Mouse (Mus musculus): ENCODE measurements at regions not wholly inside any gene's neighbourhood (a gene's known extent, or its start where the extent isn't known, plus 50 kb on each side); places are given as distances from the start of the nearest gene placed in this dataset.

- no peak for DNase-seq
These were observed 95.5 kb upstream of the Mvb12b start for GRCm38 (mm10) chr2:33983112-33983748.

GRCm38 (mm10) chr2:33981936-33982335, 94.2 kb upstream of the Mvb12b start:
- DNase-seq, result no peak

- no peak for DNase-seq
These were observed 93.6 kb upstream of the Mvb12b start for GRCm38 (mm10) chr2:33981321-33981720.

- no peak for DNase-seq
These were observed 93.1 kb upstream of the Mvb12b start for GRCm38 (mm10) chr2:33980884-33981283.

- no peak for DNase-seq
These were observed 91.5 kb upstream of the Mvb12b start for GRCm38 (mm10) chr2:33979276-33979675.

- DNase-seq, result no peak
These were observed 90.8 kb upstream of the Mvb12b start for GRCm38 (mm10) chr2:33978550-33978949.

GRCm38 (mm10) chr2:33977576-33978352, 90.0 kb upstream of the Mvb12b start:
- DNase-seq, result no peak

GRCm38 (mm10) chr2:33977151-33977550, 89.4 kb upstream of the Mvb12b start:
- DNase-seq, result no peak

GRCm38 (mm10) chr2:33976183-33976582, 88.4 kb upstream of the Mvb12b start:
- no peak for DNase-seq

GRCm38 (mm10) chr2:33975423-33976127, 87.8 kb upstream of the Mvb12b start:
- DNase-seq, result no peak

GRCm38 (mm10) chr2:33974737-33975422, 87.1 kb upstream of the Mvb12b start:
- DNase-seq, result no peak

- no peak for DNase-seq
These were observed 86.3 kb upstream of the Mvb12b start for GRCm38 (mm10) chr2:33974031-33974430.

- DNase-seq, result peak; percentile 76
These were observed 85.6 kb upstream of the Mvb12b start for GRCm38 (mm10) chr2:33973213-33973834.

GRCm38 (mm10) chr2:33966984-33967421, 79.3 kb upstream of the Mvb12b start:
- peak; percentile 48 for DNase-seq

GRCm38 (mm10) chr2:33966389-33966983, 78.7 kb upstream of the Mvb12b start:
- DNase-seq, result no peak

- no peak for DNase-seq
These were observed 76.3 kb upstream of the Mvb12b start for GRCm38 (mm10) chr2:33964096-33964495.

GRCm38 (mm10) chr2:33962355-33963037, 74.8 kb upstream of the Mvb12b start:
- DNase-seq, result no peak

GRCm38 (mm10) chr2:33961566-33961965, 73.8 kb upstream of the Mvb12b start:
- no peak for DNase-seq

- peak; percentile 51 for DNase-seq
These were observed 70.0 kb upstream of the Mvb12b start for GRCm38 (mm10) chr2:33957754-33958153.

GRCm38 (mm10) chr2:33944301-33944700, 56.6 kb upstream of the Mvb12b start:
- no peak for DNase-seq

GRCm38 (mm10) chr2:33942085-33942484, 54.3 kb upstream of the Mvb12b start:
- no peak for DNase-seq

Measured in gastrocnemius, postnatal 10 days (tissue).